Mouse (Mus musculus) E14TG2a.4 (cell line): ENCODE results near the gene Blnk.

Experiments
- H3K27me3 ChIP-seq: 2 replicates; pipeline ENCODE4 v1.6.1; 2014; ENCODE audit warnings: low read length, control low read depth; ENCODE audit not compliant: insufficient read depth
- H3K36me3 ChIP-seq: 2 replicates; pipeline ENCODE4 v1.6.1; 2014; ENCODE audit warnings: low read length, control low read depth; ENCODE audit not compliant: insufficient read depth
- H3K4me1 ChIP-seq: replicated peaks from 2 replicates; pipeline ENCODE4 v1.6.1; 2014; ENCODE audit warnings: low read depth, low read length, control low read depth
- H3K4me3 ChIP-seq: replicated peaks from 2 replicates; pipeline ENCODE4 v1.5.1; 2014; ENCODE audit warnings: mild to moderate bottlenecking, low read length
- H3K9me3 ChIP-seq: 2 replicates; pipeline ENCODE4 v1.6.1; 2014; ENCODE audit warnings: low read length, control low read depth
- CTCF ChIP-seq: conservative IDR thresholded peaks from 2 replicates; pipeline ENCODE4 v1.5.1; 2014; ENCODE audit warnings: low read length
- NANOG ChIP-seq: IDR thresholded peaks from 2 replicates; pipeline ENCODE4 v1.6.1; 2014; ENCODE audit warnings: borderline replicate concordance, low read length, mixed read lengths
- POU5F1 ChIP-seq: IDR thresholded peaks from 2 replicates; pipeline ENCODE4 v1.6.1; 2014; ENCODE audit warnings: low read length, borderline replicate concordance

The Blnk gene

DNA sequence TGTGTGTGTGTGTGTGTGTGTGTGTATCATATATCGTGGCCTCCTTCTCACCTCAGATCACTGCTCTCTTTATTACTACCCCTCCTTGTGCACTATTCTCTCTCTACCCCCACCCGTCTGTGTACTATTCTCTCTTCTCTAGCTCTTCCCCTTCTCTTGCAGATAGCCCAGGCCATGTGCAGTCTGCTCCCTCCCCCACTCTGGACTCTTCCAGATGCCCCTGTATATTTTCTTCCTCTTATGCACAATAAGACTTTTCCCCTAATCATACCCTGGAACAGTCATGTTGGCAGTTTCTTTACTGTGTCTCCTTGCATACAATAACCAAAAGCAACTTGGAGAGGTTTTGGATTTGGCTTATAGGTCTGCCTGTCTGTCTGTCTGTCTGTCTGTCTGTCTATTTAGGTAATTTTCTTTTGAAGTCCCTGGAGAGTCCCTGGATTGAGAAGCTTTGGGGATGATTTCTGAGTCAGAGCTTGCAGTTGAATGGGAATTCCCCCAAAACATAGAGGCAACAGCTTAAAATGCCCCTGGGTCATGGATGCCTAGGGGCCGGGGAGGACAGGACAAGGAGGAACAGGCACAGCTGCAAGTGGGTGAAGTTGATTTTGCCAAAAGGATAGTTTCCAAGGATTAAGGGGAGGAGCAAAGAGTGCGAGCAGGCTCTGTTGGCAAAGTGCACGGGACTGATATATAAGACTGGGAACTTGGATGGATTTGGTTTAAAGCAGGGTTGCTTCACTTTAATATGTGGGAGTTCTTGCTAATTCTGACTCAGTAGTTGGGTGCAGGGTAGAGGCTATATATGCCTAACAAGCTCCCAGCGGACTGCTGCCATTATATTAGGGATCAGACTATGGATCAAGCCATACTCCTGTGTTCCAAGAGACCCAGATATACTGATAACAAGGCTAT, 29.1 kb downstream of the Blnk start:
- Histone ChIP-seq H3K9me3 (no peaks in the 10 kb centered on the region), H3K4me1 (peaks cover 14% of the 10 kb centered on the region), H3K27me3 (peaks cover 8% of the 10 kb centered on the region; the same call in 1 of the 2 replicates), H3K4me3 (no peak overlapping the region), H3K36me3 (no peaks in the 10 kb centered on the region)
- no peak for TF ChIP-seq POU5F1
- no peak for TF ChIP-seq CTCF
- TF ChIP-seq NANOG, result no peak

DNA sequence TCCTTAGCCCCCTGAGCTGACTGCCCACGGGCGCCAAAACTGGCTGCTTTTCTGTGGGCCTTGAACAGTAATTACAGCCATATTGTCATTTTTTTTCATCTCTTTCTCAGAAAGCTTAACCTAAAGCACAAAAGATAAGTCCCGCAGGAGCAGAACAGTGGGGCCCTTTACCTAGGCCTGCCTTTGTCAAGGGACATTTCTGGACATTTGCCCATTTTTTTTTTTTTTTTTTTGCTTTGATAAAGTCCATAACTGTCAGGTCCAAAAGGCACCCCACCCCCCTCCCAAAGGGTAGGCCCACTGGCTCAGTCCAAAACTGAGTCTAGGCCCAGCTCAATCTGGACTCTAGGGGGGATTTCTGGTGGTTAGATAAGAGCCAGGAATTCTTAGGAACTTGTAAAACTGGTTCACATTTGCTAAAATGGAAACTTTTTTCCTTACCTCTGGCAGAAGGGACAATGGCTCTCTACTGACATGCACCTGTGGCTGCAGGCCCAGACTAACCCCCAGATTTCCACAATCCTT, 29.9 kb downstream of the Blnk start:
- Histone ChIP-seq H3K4me1 (peaks cover 22% of the 10 kb centered on the region), H3K4me3 (no peak overlapping the region), H3K27me3 (peaks cover 8% of the 10 kb centered on the region; the same call in 1 of the 2 replicates), H3K9me3 (no peaks in the 10 kb centered on the region), H3K36me3 (no peaks in the 10 kb centered on the region)
- TF ChIP-seq NANOG (no peak), POU5F1 (no peak), CTCF (no peak)

DNA sequence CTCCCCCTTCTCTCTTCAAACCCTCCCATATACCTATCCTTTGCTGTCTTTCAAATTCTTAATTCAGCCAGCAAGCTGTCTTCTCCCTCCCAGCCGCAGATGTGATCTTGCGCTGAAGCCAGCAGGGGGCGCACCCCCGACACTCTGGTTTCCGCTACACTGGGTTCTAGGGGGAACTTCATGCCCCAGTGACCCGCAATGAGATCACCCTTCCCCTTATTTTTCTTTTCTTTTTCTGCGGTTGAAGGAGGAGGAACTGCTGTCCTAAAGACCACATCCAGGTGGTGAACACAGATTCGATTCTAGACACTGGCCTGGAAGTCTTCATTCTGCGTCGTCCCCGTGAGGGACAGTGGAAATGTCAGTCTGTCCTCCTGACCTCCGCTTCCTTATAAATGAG, 31.3 kb downstream of the Blnk start:
- Histone ChIP-seq H3K9me3 (no peaks in the 10 kb centered on the region), H3K4me1 (peaks cover 34% of the 10 kb centered on the region), H3K4me3 (no peak overlapping the region), H3K27me3 (peaks cover 8% of the 10 kb centered on the region; the same call in 1 of the 2 replicates), H3K36me3 (no peaks in the 10 kb centered on the region)
- TF ChIP-seq NANOG (no peak), CTCF (peak; percentile 71), POU5F1 (no peak)

DNA sequence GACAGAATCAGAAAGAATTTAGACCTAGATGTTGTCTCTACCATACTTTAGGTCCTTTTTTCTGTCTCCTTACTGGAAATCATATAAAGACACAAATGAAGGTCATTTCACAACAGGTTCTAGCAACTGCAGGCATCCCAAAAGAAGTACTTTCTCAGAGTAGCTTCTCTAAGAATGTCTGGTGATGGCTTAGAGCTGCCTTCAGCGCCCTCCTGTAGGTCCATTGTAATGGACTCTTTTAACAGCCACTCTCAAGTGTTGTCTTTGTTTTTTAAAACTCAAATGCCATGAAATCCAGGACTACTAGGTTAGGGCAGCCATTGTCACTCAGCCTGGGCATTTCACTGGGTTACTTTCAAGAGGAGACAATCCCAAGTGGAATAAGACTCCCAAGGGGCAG, 35.4 kb downstream of the Blnk start:
- H3K27me3 ChIP-seq, result peaks cover 8% of the 10 kb centered on the region; the same call in 1 of the 2 replicates
- H3K9me3 ChIP-seq, result peaks cover 9% of the 10 kb centered on the region
- no peaks in the 10 kb centered on the region for H3K36me3 ChIP-seq
- 0 out of 2 replicates have a peak overlapping the region, but pooled peaks have one; percentile 26 for H3K4me3 ChIP-seq
- peaks cover 39% of the 10 kb centered on the region for H3K4me1 ChIP-seq
- TF ChIP-seq NANOG (peak; percentile 34; the same call in 1 of the 2 replicates), CTCF (no peak), POU5F1 (no peak)

DNA sequence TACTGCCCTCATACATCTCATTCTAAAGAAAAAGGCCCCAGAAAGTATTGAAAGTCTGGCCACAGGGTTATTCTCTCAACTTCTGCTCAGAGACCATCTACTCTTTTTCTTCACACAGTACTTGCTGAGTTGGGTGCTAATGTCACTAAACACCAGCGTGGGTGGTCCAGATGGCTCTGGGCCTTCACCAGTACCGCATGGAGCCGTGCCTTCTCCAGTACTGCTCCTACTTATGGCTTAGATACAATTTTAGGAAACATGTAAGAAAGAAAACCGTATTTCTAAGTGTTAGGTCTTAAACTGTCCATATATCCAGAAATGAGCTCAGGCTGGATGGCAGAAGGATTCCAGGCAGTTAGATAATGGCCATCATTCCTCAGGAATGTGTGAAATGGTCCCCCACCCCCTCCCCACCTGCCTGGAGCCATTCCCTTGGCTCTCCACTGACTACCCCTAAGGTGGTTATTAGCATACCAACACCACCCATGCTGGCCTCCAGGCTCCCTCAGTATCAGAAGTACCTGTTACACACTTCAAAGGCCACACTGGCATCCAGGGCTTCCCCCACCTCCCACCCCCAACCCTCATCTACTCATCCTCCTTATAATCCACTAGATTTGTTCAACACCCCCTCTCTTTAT, 47.3 kb downstream of the Blnk start:
- Histone ChIP-seq H3K4me1 (peaks cover 25% of the 10 kb centered on the region), H3K36me3 (no peaks in the 10 kb centered on the region), H3K4me3 (no peak overlapping the region), H3K27me3 (no peaks in the 10 kb centered on the region), H3K9me3 (no peaks in the 10 kb centered on the region)
- TF ChIP-seq NANOG (no peak), CTCF (no peak), POU5F1 (no peak)

DNA sequence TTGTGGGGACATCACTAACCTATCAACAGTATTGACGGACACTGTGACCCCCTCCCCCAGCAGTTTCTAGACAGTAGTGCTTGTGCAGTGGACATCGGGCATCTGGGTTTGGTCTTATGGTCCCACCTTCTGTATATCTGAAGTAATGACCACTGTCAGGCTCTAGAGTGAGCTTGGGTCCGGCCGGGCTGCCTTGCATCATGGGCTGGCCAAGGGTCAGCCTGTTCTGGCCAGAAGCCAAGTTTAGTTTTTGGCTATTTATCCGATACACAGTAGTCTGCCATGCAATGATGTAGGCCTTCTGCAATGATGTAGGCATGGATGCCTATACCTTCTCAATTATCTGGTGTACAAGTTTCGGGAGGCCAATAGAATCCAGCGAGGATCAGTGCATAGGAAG, 50.8 kb downstream of the Blnk start:
- TF ChIP-seq NANOG (no peak), CTCF (no peak), POU5F1 (no peak)
- no peaks in the 10 kb centered on the region for H3K9me3 ChIP-seq
- H3K4me1 ChIP-seq, result peaks cover 32% of the 10 kb centered on the region
- no peak overlapping the region for H3K4me3 ChIP-seq
- H3K27me3 ChIP-seq, result no peaks in the 10 kb centered on the region
- H3K36me3 ChIP-seq, result no peaks in the 10 kb centered on the region

DNA sequence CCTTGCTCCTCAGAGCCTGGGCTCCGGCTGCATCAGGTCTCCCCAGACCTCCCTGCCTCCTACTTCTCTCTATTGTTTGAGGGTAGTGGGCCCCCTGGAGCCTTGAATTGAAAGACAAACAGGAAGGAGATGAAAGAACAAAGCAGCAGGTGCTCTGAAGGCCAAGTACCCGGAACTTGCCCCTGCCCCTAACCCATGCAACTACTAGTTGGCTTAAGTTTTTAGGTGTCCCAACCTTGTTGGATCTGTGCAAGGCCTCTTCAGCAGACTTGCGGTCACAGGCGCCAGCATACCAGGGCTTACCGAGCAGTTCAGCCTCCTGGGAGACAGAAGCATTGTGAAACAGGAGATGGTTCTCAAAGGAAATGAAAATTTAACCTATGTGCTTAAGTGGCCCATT, 58.3 kb downstream of the Blnk start:
- Histone ChIP-seq H3K4me3 (peak overlapping the region; percentile 67), H3K27me3 (no peaks in the 10 kb centered on the region), H3K36me3 (0 out of 2 replicates have a peak, but pooled peaks cover 7% of the 10 kb centered on the region), H3K9me3 (no peaks in the 10 kb centered on the region), H3K4me1 (peaks cover 28% of the 10 kb centered on the region)
- TF ChIP-seq NANOG, result peak; percentile 91
- no peak for TF ChIP-seq CTCF

DNA sequence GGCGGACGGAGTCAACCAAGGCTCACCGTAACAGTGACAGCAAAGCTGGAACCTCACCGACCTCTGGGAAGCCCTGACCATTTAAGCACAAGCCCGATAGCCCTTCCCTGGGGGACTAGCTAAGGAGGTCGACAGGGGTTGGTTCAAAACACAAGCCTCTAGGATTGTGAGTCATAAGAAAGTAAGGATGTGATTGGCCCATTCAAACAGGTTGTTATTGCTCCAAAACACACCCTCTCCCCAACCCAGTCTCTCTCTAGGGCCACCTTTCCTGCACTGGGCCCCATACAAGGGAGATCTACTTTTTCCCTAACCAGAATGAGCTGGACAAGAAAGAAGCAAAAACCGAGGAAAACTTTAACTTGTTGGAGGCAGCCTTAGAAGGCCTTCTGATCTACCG, 59.0 kb downstream of the Blnk start:
- H3K9me3 ChIP-seq, result no peaks in the 10 kb centered on the region

More for the DNA sequence above, 59.0 kb downstream of the Blnk start:
- Histone ChIP-seq H3K27me3 (no peaks in the 10 kb centered on the region), H3K4me1 (peaks cover 28% of the 10 kb centered on the region), H3K36me3 (0 out of 2 replicates have a peak, but pooled peaks cover 7% of the 10 kb centered on the region), H3K4me3 (peak overlapping the region; percentile 67)
- TF ChIP-seq NANOG (no peak), POU5F1 (no peak), CTCF (no peak)
